ENCODE assay signal across 8 mouse cellular contexts in genomic region chr19:56396669-56397621, GRCm38 (mm10). TPM values are rescaled to one million over a fixed set of nuclear protein-coding genes. Genes with fewer than 3 reads are reported as not detected.
DNase-seq lines count a peak whose midpoint lies in the region; ATAC-seq and TF ChIP-seq lines count a peak whose summit lies in the region.

TSS of gene Casp7 (plus strand) at chr19:56397129.

- WGBS in heart, embryonic 15.5 days: under 1% methylated on average over 78 of the region's 78 CpGs
- WGBS in lung, embryonic 16.5 days: under 1% methylated on average over 78 of the region's 78 CpGs
- under 1% methylated on average over 78 of the region's 78 CpGs for WGBS in thymus, adult 2 months

- ATAC-seq in CD4-positive, CD25-positive, alpha-beta regulatory T cell, adult 4 months: peak; percentile 88
- peak; percentile 73 for ATAC-seq in erythroid progenitor cell, adult 5-6 weeks (replicated peaks; ENCODE audit: low FRiP score, poor library complexity, severe bottlenecking)
- peak; percentile 60 for ATAC-seq in heart, embryonic 15.5 days (replicated peaks; ENCODE audit: insufficient number of reproducible peaks, insufficient read depth, low FRiP score, low read depth)
- peak; percentile 73 for ATAC-seq in lung, embryonic 16.5 days (ENCODE audit: low read depth)

- TF ChIP-seq POLR2A in thymus, adult 2 months (IDR thresholded peaks at IDR 0.05; ENCODE audit: control insufficient read depth, extremely low read depth, insufficient read depth, low read length, poor library complexity): peak; percentile 26; the same call in 1 of the 2 replicates

- H3K9ac ChIP-seq in heart, embryonic 15.5 days: peak within 1 kb of the TSS; percentile 82
- peak within 1 kb of the TSS; percentile 90 for H3K9ac ChIP-seq in lung, embryonic 16.5 days (ENCODE audit: low read length)

- peak within 1 kb of the TSS; percentile 95 for H3K27ac ChIP-seq in heart, embryonic 15.5 days
- peak within 1 kb of the TSS; percentile 95 for H3K27ac ChIP-seq in lung, embryonic 16.5 days (ENCODE audit: low read length)
- H3K27ac ChIP-seq in thymus, adult 2 months (ENCODE audit: control insufficient read depth, insufficient read depth, low read length): peak within 1 kb of the TSS; percentile 28

- peak within 1 kb of the TSS; percentile 83 for H3K4me3 ChIP-seq in heart, embryonic 15.5 days
- peak within 1 kb of the TSS; percentile 76 for H3K4me3 ChIP-seq in lung, embryonic 16.5 days (ENCODE audit: low read length)
- H3K4me3 ChIP-seq in thymus, adult 2 months (ENCODE audit: control insufficient read depth, insufficient read depth, low read length): peak within 1 kb of the TSS; percentile 94

- peaks cover 40% of the 10 kb centered on the region for H3K4me1 ChIP-seq in heart, embryonic 15.5 days (replicated peaks)
- H3K4me1 ChIP-seq in lung, embryonic 16.5 days (replicated peaks; ENCODE audit: control insufficient read depth, insufficient read depth, low read length): peaks cover 18% of the 10 kb centered on the region
- H3K4me1 ChIP-seq in thymus, adult 2 months (replicated peaks; ENCODE audit: control insufficient read depth, insufficient read depth, low read length): peaks cover 25% of the 10 kb centered on the region

- peak; percentile 81 for DNase-seq in adrenal gland, postnatal 10 days
- peak; percentile 82 for DNase-seq in kidney, postnatal 14 days
- peak; percentile 49 for DNase-seq in ovary, adult 18-20 months (ENCODE audit: low spot score)
- DNase-seq in thymus, adult 2 months: peak; percentile 63

- H3K27me3 ChIP-seq in heart, embryonic 15.5 days: no peaks in the 10 kb centered on the region
- H3K27me3 ChIP-seq in lung, embryonic 16.5 days (ENCODE audit: control insufficient read depth, insufficient read depth, low read depth, low read length): peaks cover 2% of the 10 kb centered on the region; the same call in 1 of the 2 replicates
- no peaks in the 10 kb centered on the region for H3K27me3 ChIP-seq in thymus, adult 2 months (ENCODE audit: control insufficient read depth, insufficient read depth, low read length)

- H3K36me3 ChIP-seq in heart, embryonic 15.5 days: no peaks in the 10 kb centered on the region
- H3K36me3 ChIP-seq in lung, embryonic 16.5 days (ENCODE audit: control insufficient read depth, insufficient read depth, low read length): no peaks in the 10 kb centered on the region
- H3K36me3 ChIP-seq in thymus, adult 2 months (ENCODE audit: control insufficient read depth, insufficient read depth, low read length): no peaks in the 10 kb centered on the region

- peak; percentile 44; the same call in 1 of the 2 replicates for TF ChIP-seq CTCF in thymus, adult 2 months (IDR thresholded peaks at IDR 0.05; ENCODE audit: borderline replicate concordance, control insufficient read depth, extremely low read depth, insufficient read depth, low read length, poor library complexity)

- peak within 1 kb of the TSS; percentile 91 for H3K4me2 ChIP-seq in heart, embryonic 15.5 days
- peak within 1 kb of the TSS; percentile 93 for H3K4me2 ChIP-seq in lung, embryonic 16.5 days (ENCODE audit: low read depth, low read length)

- no peaks in the 10 kb centered on the region for H3K9me3 ChIP-seq in heart, embryonic 15.5 days (replicated peaks)
- no peaks in the 10 kb centered on the region; the same call in 1 of the 2 replicates for H3K9me3 ChIP-seq in lung, embryonic 16.5 days (ENCODE audit: control insufficient read depth, low read length)

RNA-seq across cellular contexts. Expression of gene Casp7, which starts in this region (rescaled TPM):
- polyA plus RNA-seq in CD4-positive, CD25-positive, alpha-beta regulatory T cell, adult 4 months (2017; shearing (Covaris generic)): 10 to 100 TPM; 32.7 to 45.4 TPM
- 10 to 100 TPM; 16.7 to 21.5 TPM for total RNA-seq in adrenal gland, postnatal 10 days (2021)
- total RNA-seq in erythroid progenitor cell, adult 5-6 weeks (2015; ENCODE audit: low replicate concordance): 25.6 and 37.7 TPM in 2 replicates
- total RNA-seq in erythroid progenitor cell, adult 5-6 weeks (2017; ENCODE audit: low replicate concordance): 14.0 and 35.9 TPM in 2 replicates
- polyA plus RNA-seq in heart, embryonic 15.5 days (2015; fragmentation: Nextera tagmentation; extraction: Ambion mirVana): 25.6 and 28.4 TPM in 2 replicates
- 34.3 and 35.0 TPM in 2 replicates for polyA plus RNA-seq in lung, embryonic 16.5 days (2015; fragmentation: Nextera tagmentation; extraction: Ambion mirVana)
- polyA plus RNA-seq in thymus, adult 2 months (2012; rRNA removed): 19.6 and 21.3 TPM in 2 replicates

Comparison
In these comparisons a context has a peak if more than half of its experiments do, and no peak if none do; other contexts are left out.
1. Peak in every context shown above with its lines: DNase-seq, ATAC-seq, H3K4me3 ChIP-seq and H3K27ac ChIP-seq.
2. H3K27ac ChIP-seq: peak in every context shown above with its lines; median percentile 95 in heart, embryonic 15.5 days; 95 in lung, embryonic 16.5 days; 28 in thymus, adult 2 months.